Mouse (Mus musculus) gastrocnemius, postnatal 4 days (tissue): Measurements from ENCODE around the gene Asb8. TPM values are rescaled to one million over a fixed set of nuclear protein-coding genes. Genes with fewer than 3 reads are reported as not detected.

Source experiments
- DNase-seq, 2 experiments: peaks; one replicate each; pipeline ENCODE4 v3.0.0; 2021 to 2022; ENCODE audit warnings: low spot score in 2 of 2, mixed read lengths in 2 of 2
- long read RNA-seq, 2 experiments: library from polyadenylated mRNA; stranded (forward); transcript quantifications; one replicate each; pipeline ENCODE4 v2.0.0; 2021
- total RNA-seq, 2 experiments: library from RNA; stranded (reverse); gene quantifications; 2 replicates each; pipeline ENCODE4 v1.2.3; 2021

Asb8 gene
- total RNA-seq = 100 to 1,000 TPM; 148 to 174 TPM
- long read RNA-seq, experiment 1, transcript Asb8-201 (4 exons, 1,049 nt) = minor isoform, 68 of 218 reads
- long read RNA-seq, experiment 1, transcript Asb8-202 (4 exons, 1,100 nt) = major isoform, 121 of 218 reads
- long read RNA-seq, experiment 1, partial matches to known transcripts = 24 of 218 reads
- long read RNA-seq, experiment 1, other reads (novel, unspliced or antisense) = 5 of 218 reads
- long read RNA-seq, experiment 2, transcript Asb8-201 (4 exons, 1,049 nt) = minor isoform, 59 of 221 reads
- long read RNA-seq, experiment 2, transcript Asb8-202 (4 exons, 1,100 nt) = major isoform, 119 of 221 reads
- long read RNA-seq, experiment 2, partial matches to known transcripts = 36 of 221 reads
- long read RNA-seq, experiment 2, other reads (novel, unspliced or antisense) = 7 of 221 reads

DNA sequence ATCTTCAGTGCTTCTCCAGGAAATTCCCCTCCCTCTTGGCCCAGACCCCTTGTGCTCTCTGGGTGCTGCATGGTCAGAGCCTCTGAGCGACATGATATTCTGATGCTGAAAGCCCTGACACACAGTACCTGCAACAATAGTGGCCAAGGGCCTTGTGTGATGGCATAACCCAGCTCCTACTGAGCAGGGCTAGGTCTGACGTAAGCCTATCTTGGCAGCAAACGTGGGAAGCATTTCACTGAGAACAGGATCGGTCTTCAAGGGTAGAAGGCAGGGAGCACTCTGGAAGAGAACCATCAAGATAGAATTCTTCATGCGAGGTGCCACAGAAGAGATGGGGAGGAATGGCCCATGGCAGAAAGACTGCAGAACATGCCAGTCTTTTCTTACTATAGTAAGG is at the start of gene Asb8:
Gene Asb8, minus strand, starts transcription at position 101 of the 400 bp plus-strand sequence.
- DNase-seq = no peak

GRCm38 (mm10) chr15:98214130-98214529 is 48.7 kb upstream of the Asb8 start:
- DNase-seq = no peak

DNA sequence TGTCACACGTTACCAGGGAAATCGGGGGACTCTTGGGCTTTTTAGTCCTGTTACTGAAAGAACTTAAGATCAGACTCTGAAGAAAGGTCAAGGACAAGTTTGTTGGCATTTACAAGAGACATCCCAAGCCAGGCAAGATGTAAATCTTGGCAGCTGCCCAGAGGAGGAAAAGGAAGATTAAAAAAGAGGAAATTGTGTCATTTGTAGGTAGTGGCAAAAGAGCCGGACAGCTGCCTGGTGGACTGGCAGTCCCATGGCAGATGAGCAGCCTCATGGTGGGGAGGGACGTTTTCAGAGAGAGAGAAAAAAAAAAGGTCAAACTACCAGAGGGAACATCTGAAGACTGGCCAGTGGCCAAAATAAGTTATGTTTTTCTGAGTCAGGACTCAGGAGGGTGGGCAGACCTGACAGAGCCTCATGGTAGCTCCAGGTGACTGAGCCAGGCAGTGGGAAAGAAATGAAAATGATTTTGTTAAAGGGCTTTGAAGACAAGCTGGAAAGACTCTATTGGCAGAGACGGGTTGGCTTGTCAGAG is 48.0 kb upstream of the Asb8 start:
- no peak for DNase-seq

DNA sequence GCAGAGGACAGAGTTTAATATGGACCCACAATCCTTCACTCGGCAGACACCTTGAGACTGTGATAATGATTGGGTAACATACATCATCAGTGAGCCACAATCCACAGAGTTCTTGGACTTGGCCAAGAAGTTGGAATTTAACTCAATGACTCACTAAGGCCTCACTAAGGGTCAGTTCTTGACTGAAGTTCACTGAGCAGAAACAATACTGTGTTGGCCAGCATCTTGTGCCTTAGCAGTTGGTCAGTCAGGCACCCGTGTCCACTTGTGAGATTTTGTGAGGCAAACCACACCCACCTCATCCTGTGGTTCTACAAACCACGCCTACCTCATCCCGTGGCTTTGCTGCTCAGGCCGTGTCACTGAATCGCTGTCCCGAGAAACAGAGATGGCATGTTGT is 44.3 kb upstream of the Asb8 start:
- no peak for DNase-seq

- DNase-seq = no peak
Observed at GRCm38 (mm10) chr15:98195442-98195841, 30.0 kb upstream of the Asb8 start, which contains the start of gene Olfr288. Gene Olfr288, minus strand, starts transcription at chr15:98195542.

DNA sequence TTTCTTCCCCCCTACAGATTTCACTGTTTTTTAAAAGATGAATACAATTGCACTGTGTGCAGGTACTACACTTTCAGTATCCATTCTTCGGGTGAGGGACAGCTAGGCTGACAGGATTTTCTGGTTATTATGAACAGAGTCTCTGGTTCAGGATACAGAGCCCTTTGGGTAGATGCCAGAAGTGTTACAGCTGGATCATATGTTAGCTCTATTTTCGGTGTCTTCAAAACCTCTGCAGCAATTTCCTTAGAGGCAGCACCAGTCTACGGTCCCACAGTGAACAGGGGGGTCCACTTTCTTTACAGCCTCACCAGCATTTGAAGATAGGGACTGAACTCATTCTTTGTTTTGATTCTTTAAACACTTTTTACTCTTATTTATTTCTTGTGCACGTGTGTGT is 19.0 kb upstream of the Asb8 start:
- no peak for DNase-seq

- no peak for DNase-seq
Observed at GRCm38 (mm10) chr15:98181856-98182570, 16.6 kb upstream of the Asb8 start.

GRCm38 (mm10) chr15:98181132-98181711 is 15.8 kb upstream of the Asb8 start:
- peak; percentile 70 to 89 for DNase-seq

- no peak for DNase-seq
Observed at GRCm38 (mm10) chr15:98180567-98181131, 15.2 kb upstream of the Asb8 start.

- no peak for DNase-seq
Observed at GRCm38 (mm10) chr15:98177320-98177719, 11.9 kb upstream of the Asb8 start.

DNA sequence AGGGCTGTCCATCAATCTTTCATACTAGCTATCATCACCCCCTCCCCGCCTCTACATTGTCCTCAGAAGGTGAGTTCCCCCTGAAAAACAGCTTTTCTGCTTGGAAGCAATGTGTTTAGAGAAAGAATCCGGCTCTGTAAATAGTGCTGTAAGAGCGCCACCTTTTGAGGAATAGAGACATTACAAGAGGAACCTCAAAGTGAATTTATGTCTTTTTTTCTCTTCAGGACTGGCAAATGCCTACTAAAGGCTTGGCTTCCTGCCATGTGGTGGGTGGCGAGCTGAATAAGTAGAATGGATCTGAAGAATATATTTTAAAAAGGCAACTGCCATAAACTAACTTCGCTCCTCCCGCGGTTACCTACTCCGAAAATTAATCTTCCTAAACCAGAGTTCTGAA is 8.4 kb upstream of the Asb8 start:
- DNase-seq = peak in 1 of 2 experiments; percentile 16

- no peak for DNase-seq
Observed at GRCm38 (mm10) chr15:98172113-98172512, 6.7 kb upstream of the Asb8 start.

GRCm38 (mm10) chr15:98170917-98171316 is 5.5 kb upstream of the Asb8 start:
- DNase-seq = no peak

- no peak for DNase-seq
Observed at GRCm38 (mm10) chr15:98170365-98170764, 4.9 kb upstream of the Asb8 start.

GRCm38 (mm10) chr15:98168622-98169004 is 3.2 kb upstream of the Asb8 start:
- DNase-seq = no peak

GRCm38 (mm10) chr15:98167645-98168621 is 2.5 kb upstream of the Asb8 start:
- peak; percentile 24 to 48 for DNase-seq

DNA sequence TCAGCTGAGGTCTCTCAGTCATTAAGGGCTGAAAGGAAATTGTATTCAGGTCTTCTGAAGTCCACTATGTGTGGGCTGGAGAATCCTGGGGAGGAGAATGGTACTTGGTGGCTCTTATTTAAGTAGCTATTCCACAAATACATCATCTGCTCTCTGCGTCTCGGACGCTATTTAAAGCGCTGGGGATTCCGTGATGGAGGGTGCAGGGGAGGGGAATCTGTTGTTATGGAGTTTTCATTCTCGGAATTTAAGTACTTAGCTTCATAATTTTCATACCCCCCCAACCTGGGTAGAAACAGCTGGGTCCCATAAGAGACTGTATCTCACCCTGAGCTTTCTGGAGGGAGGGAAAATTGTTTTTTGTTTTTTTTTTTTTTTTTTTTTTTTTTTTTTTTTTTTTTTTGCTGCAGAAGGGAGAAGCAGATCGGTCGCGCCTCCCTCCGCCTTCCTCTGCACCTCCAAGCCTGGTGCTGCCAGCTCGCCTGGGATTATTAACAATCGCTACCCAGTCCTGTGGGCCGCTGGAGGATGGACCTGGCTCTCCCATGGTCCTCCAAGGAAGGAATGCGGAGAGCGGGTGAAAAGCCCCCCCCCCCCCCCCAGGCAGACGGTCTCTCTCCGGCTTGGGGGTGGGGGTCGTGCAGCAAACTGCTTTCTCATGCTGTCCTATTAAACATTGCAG is 1.7 kb upstream of the Asb8 start, which contains the start of gene Ccdc184:
Gene Ccdc184, plus strand, starts transcription at position 196 of the 682 bp plus-strand sequence.
- no peak for DNase-seq

DNA sequence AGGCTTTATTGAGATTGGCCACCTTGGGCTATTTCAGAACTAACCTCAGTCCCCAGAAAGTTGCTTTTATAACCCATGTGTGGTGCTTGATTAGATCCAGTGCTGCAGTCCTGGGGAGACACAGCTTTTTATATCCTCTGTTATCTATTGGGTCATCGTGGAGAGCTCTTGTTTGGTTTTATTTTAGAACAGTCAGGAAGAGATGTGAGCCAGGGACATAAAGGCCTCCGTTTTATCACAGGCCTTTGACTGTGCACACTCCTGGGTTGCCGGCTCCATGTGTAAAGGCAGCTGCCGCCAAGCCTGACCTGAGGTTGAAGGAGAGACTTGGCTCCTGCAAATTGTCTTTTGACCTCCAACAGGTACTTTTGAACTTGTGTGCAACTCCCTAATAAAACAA is 2.9 kb downstream of the Asb8 start:
- no peak for DNase-seq

DNA sequence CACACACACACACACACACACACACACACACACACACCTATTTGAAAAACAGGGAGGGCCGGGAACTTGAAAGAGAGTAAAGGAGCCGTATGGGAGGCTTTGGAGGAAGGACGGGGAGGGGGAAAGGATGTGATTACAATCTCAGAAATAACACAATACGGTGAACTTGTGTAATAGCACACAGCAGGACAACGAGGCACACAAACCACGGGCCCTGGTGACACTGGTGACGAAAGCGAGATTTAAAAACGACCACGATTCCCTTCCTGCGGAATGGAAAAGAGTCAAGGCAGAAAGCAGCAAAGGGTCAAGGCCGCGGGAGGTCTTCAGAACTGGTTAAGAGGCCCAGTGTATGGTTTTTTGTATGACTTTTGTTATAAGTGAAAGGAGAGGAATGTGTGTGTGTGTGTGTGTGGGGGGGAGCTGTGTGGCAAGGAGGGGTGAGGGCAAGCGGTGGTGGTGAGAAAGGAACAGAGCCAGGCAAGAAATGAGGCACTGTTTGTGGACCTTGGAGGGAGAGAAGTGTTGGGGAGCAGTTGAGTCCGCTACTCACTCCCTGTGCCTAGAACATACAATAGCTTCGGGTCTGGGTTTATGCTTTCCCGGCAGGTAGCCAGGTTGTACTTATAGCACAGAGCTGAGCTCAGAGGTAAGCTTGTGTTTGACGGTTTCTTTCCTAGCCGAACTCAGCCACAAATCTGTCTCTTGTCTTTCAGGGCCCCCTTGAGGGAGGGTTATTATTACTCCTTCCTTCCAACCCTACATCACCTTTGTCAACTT is 4.2 kb downstream of the Asb8 start:
- no peak for DNase-seq
